In the genomic region with DNA sequence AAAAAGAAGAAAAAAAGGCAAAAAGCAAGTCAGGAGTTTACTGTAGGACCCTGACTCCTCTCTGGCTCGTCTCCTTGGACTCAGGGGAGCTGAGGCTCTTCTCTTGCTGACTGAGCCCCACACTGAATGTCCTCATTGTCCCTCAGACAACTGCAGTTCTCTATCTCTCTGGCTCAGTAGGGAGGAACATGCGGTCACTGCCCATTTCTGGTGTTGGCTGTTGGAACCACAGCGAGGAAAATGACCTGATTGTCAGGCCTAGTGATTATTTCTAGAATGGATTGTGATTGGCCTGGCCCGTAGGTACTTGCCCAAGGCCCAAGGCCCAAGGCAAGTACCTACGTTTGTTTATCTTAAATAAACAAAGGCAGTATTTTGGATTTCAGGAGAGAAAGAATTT, we compare ENCODE assay signal across 20 mouse cellular contexts.
"Had no signal": no experiment of that assay in that cellular context is flagged by ENCODE, and none has a peak within 500 bp of the region (broad histone marks: within the 10 kb centered on the region; RNA-seq: fewer than 3 reads in every experiment).

No protein-coding gene starts in this region.

- H3K27me3 ChIP-seq: kidney, embryonic 15.5 days; liver, embryonic 13.5 days; midbrain, embryonic 12.5 days; midbrain, embryonic 15.5 days; neural tube, embryonic 13.5 days; stomach, embryonic 15.5 days had no signal

- H3K4me3 ChIP-seq: kidney, embryonic 15.5 days; liver, embryonic 13.5 days; midbrain, embryonic 12.5 days; midbrain, embryonic 15.5 days; myocyte; neural tube, embryonic 13.5 days; stomach, embryonic 15.5 days had no signal

- DNase-seq: kidney, adult 11 months; kidney, adult 8-10 months; kidney, postnatal 10 days; kidney, postnatal 36 days; liver, embryonic 13.5 days; lung, adult 2 months; lung, postnatal 14 days; lung, postnatal 4 days; retina, postnatal 1 day; right cerebral cortex, postnatal 25 days; spleen, adult 18-20 months; thymus, adult 18-20 months; thymus, postnatal 14 days; thymus, postnatal 4 days had no signal

- H3K4me2 ChIP-seq: kidney, embryonic 15.5 days; liver, embryonic 13.5 days; midbrain, embryonic 12.5 days; midbrain, embryonic 15.5 days; neural tube, embryonic 13.5 days; stomach, embryonic 15.5 days had no signal

- H3K27ac ChIP-seq: kidney, embryonic 15.5 days; liver, embryonic 13.5 days; midbrain, embryonic 12.5 days; midbrain, embryonic 15.5 days; neural tube, embryonic 13.5 days; stomach, embryonic 15.5 days had no signal

- H3K4me1 ChIP-seq: kidney, embryonic 15.5 days; liver, embryonic 13.5 days; midbrain, embryonic 12.5 days; midbrain, embryonic 15.5 days; neural tube, embryonic 13.5 days; stomach, embryonic 15.5 days had no signal

- H3K9me3 ChIP-seq: kidney, embryonic 15.5 days; liver, embryonic 13.5 days; midbrain, embryonic 12.5 days; midbrain, embryonic 15.5 days; neural tube, embryonic 13.5 days; stomach, embryonic 15.5 days had no signal

- ATAC-seq: midbrain, embryonic 15.5 days had no signal

- H3K9ac ChIP-seq: kidney, embryonic 15.5 days; liver, embryonic 13.5 days; midbrain, embryonic 12.5 days; midbrain, embryonic 15.5 days; neural tube, embryonic 13.5 days; stomach, embryonic 15.5 days had no signal
